Mouse (Mus musculus) C2C12 (cell line): ENCODE results near the gene Sppl2b. TPM values are rescaled to one million over a fixed set of nuclear protein-coding genes. Genes with fewer than 3 reads are reported as not detected.

ENCODE experiments used
- H3K27me3 ChIP-seq: one replicate; pipeline ENCODE4 v1.6.1; 2011; ENCODE audit not compliant: control insufficient read depth, insufficient read depth, insufficient read length
- H3K36me3 ChIP-seq: one replicate; pipeline ENCODE4 v1.6.1; 2011; ENCODE audit not compliant: control insufficient read depth, insufficient read depth
- H3K4me3 ChIP-seq: one replicate; pipeline ENCODE4 v1.5.1; 2011; ENCODE audit warnings: mild to moderate bottlenecking, control low read depth; ENCODE audit not compliant: poor library complexity, insufficient read depth, severe bottlenecking
- H3K79me2 ChIP-seq: one replicate; pipeline ENCODE4 v1.6.1; 2011; ENCODE audit not compliant: control insufficient read depth, insufficient read depth
- H3K79me3 ChIP-seq: one replicate; pipeline ENCODE4 v1.6.1; 2011; ENCODE audit warnings: low read depth, control low read depth
- H3ac ChIP-seq: one replicate; pipeline ENCODE3; 2011; ENCODE audit warnings: low read depth; ENCODE audit not compliant: control insufficient read depth, insufficient read length
- CEBPB ChIP-seq: IDR thresholded peaks from one replicate; pipeline ENCODE4 v1.6.1; 2011; ENCODE audit warnings: low read depth, mild to moderate bottlenecking, control low read depth, moderate library complexity
- CTCF ChIP-seq: IDR thresholded peaks from one replicate; pipeline ENCODE4 v1.5.1; 2011; ENCODE audit not compliant: control insufficient read depth, insufficient read depth, insufficient read length
- FOSL1 ChIP-seq: IDR thresholded peaks from one replicate; pipeline ENCODE4 v1.8.0; 2011; ENCODE audit warnings: mild to moderate bottlenecking, low read length; ENCODE audit not compliant: poor library complexity, insufficient read depth, severe bottlenecking
- MAX ChIP-seq: IDR thresholded peaks from one replicate; pipeline ENCODE4 v1.6.1; 2011; ENCODE audit warnings: mild to moderate bottlenecking, control low read depth
- MYOD1 ChIP-seq: IDR thresholded peaks from one replicate; pipeline ENCODE4 v1.6.1; 2011; ENCODE audit warnings: low read depth; ENCODE audit not compliant: control insufficient read depth, insufficient read length
- MYOG ChIP-seq: IDR thresholded peaks from one replicate; pipeline ENCODE4 v1.6.1; 2011; ENCODE audit not compliant: control insufficient read depth, insufficient read length; ENCODE audit errors: extremely low read depth
- USF1 ChIP-seq: IDR thresholded peaks from one replicate; pipeline ENCODE4 v1.6.1; 2011; ENCODE audit warnings: low read depth, mild to moderate bottlenecking, control low read depth, moderate library complexity
- microRNA-seq: library from miRNA; unstranded; fragments of <30 nt; microRNA quantifications from one replicate; pipeline ENCODE4, GENCODE M21; 2019; ENCODE audit warnings: borderline microRNAs expressed
- polyA plus RNA-seq: library from polyadenylated mRNA; unstranded; fragments of >200 nt; fragmentation: generic; extraction: Trizol; gene quantifications from one replicate; pipeline ENCODE4 v1.2.1, GENCODE M21; 2012; ENCODE audit warnings: missing spikeins

The Sppl2b gene
- polyA plus RNA-seq, 1 experiment: 31.2 TPM

- peaks cover 28% of the 10 kb centered on the region for H3K36me3 ChIP-seq
- H3K79me3 ChIP-seq: peaks cover 22% of the 10 kb centered on the region
- peaks cover 71% of the 10 kb centered on the region for H3K79me2 ChIP-seq
- TF ChIP-seq MAX (no peak), CTCF (no peak), CEBPB (no peak), MYOD1 (no peak), FOSL1 (no peak), USF1 (no peak), MYOG (no peak)
- H3ac ChIP-seq: peak overlapping the region; percentile 3
- H3K27me3 ChIP-seq: no peaks in the 10 kb centered on the region
- H3K4me3 ChIP-seq: no peak overlapping the region
These were observed 58.4 kb downstream of the Sppl2b start for GRCm38 (mm10) chr10:80913364-80914011.

GRCm38 (mm10) chr10:80914253-80914656 is 59.2 kb downstream of the Sppl2b start:
- Histone ChIP-seq H3K4me3 (no peak overlapping the region), H3K79me2 (peaks cover 71% of the 10 kb centered on the region), H3K79me3 (peaks cover 22% of the 10 kb centered on the region), H3K27me3 (no peaks in the 10 kb centered on the region), H3ac (no peak overlapping the region), H3K36me3 (peaks cover 28% of the 10 kb centered on the region)
- TF ChIP-seq MYOG: peak; percentile 76
- no peak for TF ChIP-seq USF1
- no peak for TF ChIP-seq CTCF
- no peak for TF ChIP-seq MAX
- TF ChIP-seq CEBPB: no peak
- TF ChIP-seq MYOD1: peak; percentile 99
- no peak for TF ChIP-seq FOSL1

- Histone ChIP-seq H3K36me3 (peaks cover 24% of the 10 kb centered on the region), H3K79me3 (peaks cover 22% of the 10 kb centered on the region), H3K4me3 (no peak overlapping the region), H3K79me2 (peaks cover 71% of the 10 kb centered on the region), H3K27me3 (no peaks in the 10 kb centered on the region), H3ac (no peak overlapping the region)
- no peak for TF ChIP-seq CEBPB
- no peak for TF ChIP-seq FOSL1
- TF ChIP-seq CTCF: no peak
- no peak for TF ChIP-seq MYOD1
- no peak for TF ChIP-seq MYOG
- no peak for TF ChIP-seq USF1
- TF ChIP-seq MAX: no peak
These were observed 60.2 kb downstream of the Sppl2b start for GRCm38 (mm10) chr10:80915260-80915659.

GRCm38 (mm10) chr10:80915736-80916135 is 60.7 kb downstream of the Sppl2b start:
- Histone ChIP-seq H3K27me3 (no peaks in the 10 kb centered on the region), H3K4me3 (no peak overlapping the region), H3K79me3 (peaks cover 21% of the 10 kb centered on the region), H3ac (no peak overlapping the region), H3K36me3 (peaks cover 19% of the 10 kb centered on the region), H3K79me2 (peaks cover 71% of the 10 kb centered on the region)
- no peak for TF ChIP-seq CEBPB
- TF ChIP-seq MYOG: no peak
- TF ChIP-seq MYOD1: no peak
- no peak for TF ChIP-seq MAX
- no peak for TF ChIP-seq FOSL1
- no peak for TF ChIP-seq USF1
- TF ChIP-seq CTCF: no peak

- Histone ChIP-seq H3K4me3 (peak overlapping the region; percentile 91), H3K79me2 (peaks cover 57% of the 10 kb centered on the region), H3K27me3 (no peaks in the 10 kb centered on the region), H3K79me3 (peaks cover 18% of the 10 kb centered on the region), H3ac (peak overlapping the region; percentile 75), H3K36me3 (peaks cover 12% of the 10 kb centered on the region)
- TF ChIP-seq MYOG (no peak), MYOD1 (no peak), CTCF (no peak), MAX (no peak), CEBPB (no peak), USF1 (no peak), FOSL1 (no peak)
These were observed 62.3 kb downstream of the Sppl2b start for GRCm38 (mm10) chr10:80917336-80917778.

GRCm38 (mm10) chr10:80917779-80918434 is 62.8 kb downstream of the Sppl2b start, which contains the start of gene Lmnb2:
Gene Lmnb2, minus strand, starts transcription at chr10:80918245.
- TF ChIP-seq CTCF: no peak
- no peak for TF ChIP-seq MAX
- no peak for TF ChIP-seq FOSL1
- TF ChIP-seq MYOD1: no peak
- no peak for TF ChIP-seq USF1
- no peak for TF ChIP-seq MYOG
- TF ChIP-seq CEBPB: no peak

More at GRCm38 (mm10) chr10:80917779-80918434, 62.8 kb downstream of the Sppl2b start, which contains the start of gene Lmnb2:
- H3K36me3 ChIP-seq: peaks cover 7% of the 10 kb centered on the region
- H3K79me2 ChIP-seq: peaks cover 53% of the 10 kb centered on the region
- H3K4me3 ChIP-seq: peak within 1 kb of the TSS; percentile 91
- H3ac ChIP-seq: peak within 1 kb of the TSS; percentile 75
- H3K79me3 ChIP-seq: peaks cover 18% of the 10 kb centered on the region
- no peaks in the 10 kb centered on the region for H3K27me3 ChIP-seq

Small RNA genes within 50 kb of the gene (microRNA-seq; reads per million reads assigned to microRNA genes)
- gene Mir1982: 3.2 reads per million, percentile 47 among the genes with 10 or more reads in this experiment

Other genes with a start within 250 kb of the Sppl2b start
- gene Gm49322, start 249.3 kb upstream of the Sppl2b start, polyA plus RNA-seq: 1.0 TPM
- 165 TPM for gene Csnk1g2, start 232.4 kb upstream of the Sppl2b start, polyA plus RNA-seq
- gene Btbd2, start 198.2 kb upstream of the Sppl2b start, polyA plus RNA-seq: 53.8 TPM
- gene Mknk2, start 177.2 kb upstream of the Sppl2b start, polyA plus RNA-seq: 61.4 TPM
- gene Mob3a, start 153.3 kb upstream of the Sppl2b start, polyA plus RNA-seq: 34.2 TPM
- 0.43 TPM for gene Izumo4, start 153.1 kb upstream of the Sppl2b start, polyA plus RNA-seq
- 51.3 TPM for gene Ap3d1, start 113.0 kb upstream of the Sppl2b start, polyA plus RNA-seq
- 19.1 TPM for gene Dot1l, start 100.1 kb upstream of the Sppl2b start, polyA plus RNA-seq
- gene Sf3a2, start 57.1 kb upstream of the Sppl2b start, polyA plus RNA-seq: 106 TPM
- 74.8 TPM for gene Plekhj1, start 56.6 kb upstream of the Sppl2b start, polyA plus RNA-seq
- gene Amh, start 50.0 kb upstream of the Sppl2b start, polyA plus RNA-seq: 0.87 TPM
- gene Jsrp1, start 41.8 kb upstream of the Sppl2b start, polyA plus RNA-seq: 29.2 TPM
- gene Oaz1, start 28.6 kb upstream of the Sppl2b start, polyA plus RNA-seq: 1,494 TPM
- 0.05 TPM for gene Lingo3, start 11.2 kb upstream of the Sppl2b start, polyA plus RNA-seq
- 297 TPM for gene Lsm7, start 66 bp upstream of the Sppl2b start, polyA plus RNA-seq
- gene Tmprss9, start 16.6 kb downstream of the Sppl2b start, polyA plus RNA-seq: 0.02 TPM
- 263 TPM for gene Timm13, start 45.7 kb downstream of the Sppl2b start, polyA plus RNA-seq
- gene Lmnb2, start 63.0 kb downstream of the Sppl2b start, polyA plus RNA-seq: 66.4 TPM
- gene Gadd45b, start 74.8 kb downstream of the Sppl2b start, polyA plus RNA-seq: 37.2 TPM
- gene Gng7, start 159.7 kb downstream of the Sppl2b start, polyA plus RNA-seq: 0.25 TPM
- 0.28 TPM for gene Diras1, start 170.4 kb downstream of the Sppl2b start, polyA plus RNA-seq
- gene Slc39a3, start 182.2 kb downstream of the Sppl2b start, polyA plus RNA-seq: 11.6 TPM
- 154 TPM for gene Sgta, start 204.9 kb downstream of the Sppl2b start, polyA plus RNA-seq
- 67.3 TPM for gene Thop1, start 214.8 kb downstream of the Sppl2b start, polyA plus RNA-seq
- gene Creb3l3, start 243.6 kb downstream of the Sppl2b start, polyA plus RNA-seq: 0.06 TPM